In genomic region chr19:60788214-60788960, GRCm38 (mm10) we compare ENCODE assay signal across 8 mouse cellular contexts. TPM values are rescaled to one million over a fixed set of nuclear protein-coding genes. Genes with fewer than 3 reads are reported as not detected.
DNase-seq lines count a peak whose midpoint lies in the region; ATAC-seq and TF ChIP-seq lines count a peak whose summit lies in the region.

No protein-coding gene starts in this region.

- no peak for TF ChIP-seq CTCF in kidney, adult 2 months (conservative IDR thresholded peaks at IDR 0.05; ENCODE audit: insufficient read depth, insufficient read length, low read depth, low read length)

- no peak for ATAC-seq in hindbrain, embryonic 12.5 days (ENCODE audit: low FRiP score)
- no peak for ATAC-seq in midbrain, embryonic 13.5 days

- peak; percentile 16 for DNase-seq in kidney, adult 2 months
- no peak for DNase-seq in kidney, postnatal 14 days
- DNase-seq in Muller cell, postnatal 12 days (ENCODE audit: inconsistent ontology term): peak; percentile 4
- DNase-seq in layer of hippocampus, adult 11-12 months (ENCODE audit: low spot score): no peak
- no peak for DNase-seq in spleen, postnatal 10 days (ENCODE audit: low spot score in 2 of 2)
- DNase-seq in cerebellum, adult 8-10 months: no peak

- peak overlapping the region; percentile 26; the same call in 1 of the 2 replicates for H3K4me3 ChIP-seq in kidney, adult 2 months (ENCODE audit: insufficient read depth, low read depth, low read length)
- peak overlapping the region; percentile 27 for H3K4me3 ChIP-seq in hindbrain, embryonic 12.5 days
- H3K4me3 ChIP-seq in midbrain, embryonic 13.5 days (replicated peaks): peak overlapping the region; percentile 97

- H3K4me2 ChIP-seq in hindbrain, embryonic 12.5 days (replicated peaks): peak overlapping the region; percentile 62
- peak overlapping the region; percentile 58 for H3K4me2 ChIP-seq in midbrain, embryonic 13.5 days (replicated peaks)

- WGBS in kidney, adult 2 months: 17% methylated on average over 6 of the region's 6 CpGs
- 47% methylated on average over 6 of the region's 6 CpGs for WGBS in hindbrain, embryonic 12.5 days
- WGBS in midbrain, embryonic 13.5 days: 49% methylated on average over 6 of the region's 6 CpGs

- no peaks in the 10 kb centered on the region for H3K9me3 ChIP-seq in hindbrain, embryonic 12.5 days (replicated peaks)
- H3K9me3 ChIP-seq in midbrain, embryonic 13.5 days: no peaks in the 10 kb centered on the region

- no peaks in the 10 kb centered on the region for H3K27me3 ChIP-seq in kidney, adult 2 months (replicated peaks; ENCODE audit: control insufficient read depth, insufficient read depth, low read length)
- H3K27me3 ChIP-seq in hindbrain, embryonic 12.5 days: no peaks in the 10 kb centered on the region
- no peaks in the 10 kb centered on the region for H3K27me3 ChIP-seq in midbrain, embryonic 13.5 days

- peak overlapping the region; percentile 43 for H3K9ac ChIP-seq in hindbrain, embryonic 12.5 days
- peak overlapping the region; percentile 63 for H3K9ac ChIP-seq in midbrain, embryonic 13.5 days (replicated peaks)

- H3K4me1 ChIP-seq in kidney, adult 2 months (ENCODE audit: control insufficient read depth, insufficient read depth, low read length): peaks cover 12% of the 10 kb centered on the region
- H3K4me1 ChIP-seq in hindbrain, embryonic 12.5 days: peaks cover 18% of the 10 kb centered on the region
- peaks cover 47% of the 10 kb centered on the region for H3K4me1 ChIP-seq in midbrain, embryonic 13.5 days (replicated peaks)

- no peaks in the 10 kb centered on the region for H3K36me3 ChIP-seq in kidney, adult 2 months (ENCODE audit: control insufficient read depth, insufficient read depth, low read length)
- no peaks in the 10 kb centered on the region for H3K36me3 ChIP-seq in hindbrain, embryonic 12.5 days
- no peaks in the 10 kb centered on the region for H3K36me3 ChIP-seq in midbrain, embryonic 13.5 days

- no peak for TF ChIP-seq POLR2A in kidney, adult 2 months (IDR thresholded peaks at IDR 0.05; ENCODE audit: low read depth, low read length)

- H3K27ac ChIP-seq in kidney, adult 2 months (ENCODE audit: insufficient read depth, low read depth, low read length): no peak overlapping the region
- no peak overlapping the region for H3K27ac ChIP-seq in hindbrain, embryonic 12.5 days
- no peak overlapping the region for H3K27ac ChIP-seq in midbrain, embryonic 13.5 days

RNA-seq across cellular contexts. Expression of gene Eif3a, which starts 2.1 kb away (rescaled TPM):
- 22.6 and 29.1 TPM in 2 replicates for polyA plus RNA-seq in kidney, adult 2 months (2012; rRNA removed)
- 126 and 129 TPM in 2 replicates for polyA plus RNA-seq in hindbrain, embryonic 12.5 days (2016; fragmentation: Nextera tagmentation; extraction: Ambion mirVana)
- 124 and 128 TPM in 2 replicates for polyA plus RNA-seq in midbrain, embryonic 13.5 days (2015; fragmentation: Nextera tagmentation; extraction: Ambion mirVana)

RNA-seq across cellular contexts. Expression of gene Fam45a, which starts 23.0 kb away (rescaled TPM):
- 12.7 and 17.2 TPM in 2 replicates for polyA plus RNA-seq in kidney, adult 2 months (2012; rRNA removed)
- 38.2 and 43.5 TPM in 2 replicates for polyA plus RNA-seq in hindbrain, embryonic 12.5 days (2016; fragmentation: Nextera tagmentation; extraction: Ambion mirVana)
- polyA plus RNA-seq in midbrain, embryonic 13.5 days (2015; fragmentation: Nextera tagmentation; extraction: Ambion mirVana): 39.5 and 40.4 TPM in 2 replicates

RNA-seq across cellular contexts. Expression of gene Nanos1, which starts 32.6 kb away (rescaled TPM):
- 0.08 and 0.13 TPM in 2 replicates for polyA plus RNA-seq in kidney, adult 2 months (2012; rRNA removed)
- polyA plus RNA-seq in hindbrain, embryonic 12.5 days (2016; fragmentation: Nextera tagmentation; extraction: Ambion mirVana): 9.0 and 9.6 TPM in 2 replicates
- 15.3 and 16.6 TPM in 2 replicates for polyA plus RNA-seq in midbrain, embryonic 13.5 days (2015; fragmentation: Nextera tagmentation; extraction: Ambion mirVana)

Comparison
In these comparisons a context has a peak if more than half of its experiments do, and no peak if none do; other contexts are left out.
1. DNase-seq: peak in kidney, adult 2 months (single experiment) and Muller cell, postnatal 12 days (single experiment); none in kidney, postnatal 14 days (single experiment), layer of hippocampus, adult 11-12 months (single experiment), spleen, postnatal 10 days (0 of 2) and cerebellum, adult 8-10 months (single experiment).
2. H3K4me3 ChIP-seq: peak in every context shown above with its lines; median percentile 97 in midbrain, embryonic 13.5 days; 27 in hindbrain, embryonic 12.5 days; 26 in kidney, adult 2 months.